Mouse (Mus musculus): Measurements from ENCODE around the gene Emp1.

DNA sequence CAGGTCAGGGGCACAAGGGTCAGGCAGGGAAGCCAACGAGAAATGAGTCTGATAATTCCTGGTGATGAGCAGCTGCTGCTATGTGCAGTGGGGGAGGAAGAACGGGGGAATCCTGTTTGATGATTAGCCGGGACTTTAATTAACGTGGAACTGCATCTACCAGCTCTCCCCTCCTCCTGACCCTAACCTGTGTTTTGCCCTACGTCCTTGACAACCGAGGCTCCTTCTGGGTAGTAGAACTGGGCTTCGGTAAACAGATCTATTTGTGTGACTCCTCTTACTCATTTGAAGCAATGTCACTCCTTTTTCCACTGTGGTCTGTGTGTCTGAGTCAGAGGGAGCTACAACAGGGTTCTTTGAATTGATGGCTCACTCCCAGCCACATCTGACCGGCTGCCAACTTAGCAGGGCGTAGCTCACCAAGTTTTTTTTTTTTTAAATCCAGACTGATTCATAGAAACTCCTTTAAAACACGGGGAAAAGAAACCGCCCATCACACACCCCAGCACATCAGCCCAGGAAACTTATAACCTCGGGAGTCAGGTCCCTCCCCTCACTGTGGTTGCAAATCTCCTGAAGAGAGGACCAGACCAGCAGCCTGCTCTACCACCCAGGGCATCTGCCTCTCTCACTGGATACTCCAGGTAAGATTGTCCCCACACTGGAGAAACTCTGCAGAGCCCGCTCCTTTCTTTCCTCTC, at the start of gene Emp1:
- TF ChIP-seq CEBPB (IDR thresholded peaks at IDR 0.05; ENCODE audit: low read depth) (no peak), CTCF (IDR thresholded peaks at IDR 0.05; ENCODE audit: control insufficient read depth, insufficient read depth, insufficient read length) (no peak), MYOD1 (IDR thresholded peaks at IDR 0.05; ENCODE audit: control insufficient read depth, insufficient read length, low read depth) (peak; percentile 33)

All from C2C12 (cell line).